Mouse (Mus musculus) small intestine, adult 2 months (tissue): ENCODE data around the gene B3galt4. TPM values are rescaled to one million over a fixed set of nuclear protein-coding genes. Genes with fewer than 3 reads are reported as not detected.
"Not testable (repeated sequence)": the region's sequence is repeated elsewhere in the genome, so short reads cannot be mapped to it uniquely, and the experiment has no call there.

Source experiments
- H3K27ac ChIP-seq: fragments of 200-500 bp; 2 replicates; pipeline ENCODE4 v1.5.1; 2012; ENCODE audit warnings: low read depth, low read length, control low read depth, inconsistent platforms; ENCODE audit not compliant: insufficient read depth
- H3K27me3 ChIP-seq: fragments of 200-500 bp; 2 replicates; pipeline ENCODE4 v1.6.1; 2012; ENCODE audit warnings: mild to moderate bottlenecking, moderate library complexity, low read length, inconsistent platforms; ENCODE audit not compliant: control insufficient read depth, insufficient read depth
- H3K36me3 ChIP-seq: fragments of 200-500 bp; 2 replicates; pipeline ENCODE4 v1.6.1; 2012; ENCODE audit warnings: mild to moderate bottlenecking, low read length, control low read depth, inconsistent platforms; ENCODE audit not compliant: control insufficient read depth, insufficient read depth
- H3K4me1 ChIP-seq: fragments of 200-500 bp; 2 replicates; pipeline ENCODE4 v1.6.1; 2012; ENCODE audit warnings: low read length, inconsistent platforms, mixed read lengths; ENCODE audit not compliant: control insufficient read depth, insufficient read depth, insufficient read length
- H3K4me3 ChIP-seq: fragments of 200-500 bp; 2 replicates; pipeline ENCODE4 v1.5.1; 2012; ENCODE audit warnings: low read depth, mild to moderate bottlenecking, control low read depth, inconsistent platforms, low read length, moderate library complexity
- CTCF ChIP-seq: fragments of 200-500 bp; IDR thresholded peaks from 2 replicates; pipeline ENCODE4 v1.5.1; 2012; ENCODE audit warnings: low read depth, mild to moderate bottlenecking, control low read depth, inconsistent platforms, low read length, moderate library complexity, mixed read lengths; ENCODE audit not compliant: insufficient replicate concordance, insufficient read length; ENCODE audit errors: extremely low read depth
- POLR2A ChIP-seq: fragments of 200-500 bp; IDR thresholded peaks from 2 replicates; pipeline ENCODE4 v1.6.1; 2012; ENCODE audit warnings: low read depth, mild to moderate bottlenecking, control low read depth, inconsistent platforms, low read length, moderate library complexity
- WGBS: fragments of 180-500 bp; shearing (Covaris S2); methylation state at CpG from one replicate; pipeline ENCODE4 v1.1.7; 2018; 5-methylcytosine and 5-hydroxymethylcytosine counted together
- polyA plus RNA-seq: library from polyadenylated mRNA; depleted of rRNA; stranded (reverse); fragments of >200 nt; gene quantifications from 2 replicates; pipeline ENCODE4 v1.2.3, GENCODE M21; 2012

Gene B3galt4
- polyA plus RNA-seq, 1 experiment: 24.6 TPM

GRCm38 (mm10) chr17:33994959-33995358 is 43.7 kb upstream of the B3galt4 start:
- H3K4me3 ChIP-seq: no peak overlapping the region
- H3K27me3 ChIP-seq: no peaks in the 10 kb centered on the region
- 90% methylated on average over 8 of the region's 8 CpGs for WGBS
- H3K36me3 ChIP-seq: peaks cover 31% of the 10 kb centered on the region
- H3K4me1 ChIP-seq: peaks cover 2% of the 10 kb centered on the region; the same call in 1 of the 2 replicates
- no peak overlapping the region for H3K27ac ChIP-seq
- TF ChIP-seq POLR2A (no peak), CTCF (no peak)

GRCm38 (mm10) chr17:33991788-33992664 is 40.7 kb upstream of the B3galt4 start:
- H3K27ac ChIP-seq: no peak overlapping the region
- H3K4me3 ChIP-seq: no peak overlapping the region
- 30% methylated on average over 10 of the region's 10 CpGs for WGBS
- peaks cover 16% of the 10 kb centered on the region for H3K36me3 ChIP-seq
- TF ChIP-seq CTCF: peak; percentile 55; the same call in 1 of the 2 replicates
- TF ChIP-seq POLR2A: no peak
- H3K27me3 ChIP-seq: no peaks in the 10 kb centered on the region
- no peaks in the 10 kb centered on the region; the same call in 1 of the 2 replicates for H3K4me1 ChIP-seq

- not testable (repeated sequence) for H3K27me3 ChIP-seq, H3K27ac ChIP-seq, H3K36me3 ChIP-seq, H3K4me3 ChIP-seq
- peak; percentile 69; the same call in 1 of the 2 replicates for TF ChIP-seq CTCF
- 6% methylated on average over 8 of the region's 8 CpGs for WGBS
- peaks cover 26% of the 10 kb centered on the region for H3K4me1 ChIP-seq
Observed at GRCm38 (mm10) chr17:33982136-33982535, 30.8 kb upstream of the B3galt4 start.

- H3K36me3 ChIP-seq, H3K27me3 ChIP-seq: not testable (repeated sequence)
- Histone ChIP-seq H3K4me1 (peaks cover 26% of the 10 kb centered on the region), H3K4me3 (peak overlapping the region; percentile 65), H3K27ac (peak overlapping the region; percentile 67)
- 0 out of 2 replicates have a peak, but pooled peaks have one; percentile 28 for TF ChIP-seq CTCF
- WGBS: under 1% methylated on average over 27 of the region's 27 CpGs
Observed at GRCm38 (mm10) chr17:33981192-33981909, 30.1 kb upstream of the B3galt4 start.

GRCm38 (mm10) chr17:33980181-33981035 is 29.1 kb upstream of the B3galt4 start:
- Histone ChIP-seq H3K27me3 (no peaks in the 10 kb centered on the region), H3K4me1 (peaks cover 26% of the 10 kb centered on the region), H3K27ac (peak overlapping the region; percentile 24; the same call in 1 of the 2 replicates), H3K4me3 (no peak overlapping the region), H3K36me3 (no peaks in the 10 kb centered on the region)
- TF ChIP-seq POLR2A: no peak
- TF ChIP-seq CTCF: no peak
- WGBS: 77% methylated on average over 19 of the region's 19 CpGs

- Histone ChIP-seq H3K27me3 (no peaks in the 10 kb centered on the region), H3K4me1 (peaks cover 26% of the 10 kb centered on the region), H3K36me3 (no peaks in the 10 kb centered on the region), H3K27ac (peak overlapping the region; percentile 87), H3K4me3 (no peak overlapping the region)
- 44% methylated on average over 6 of the region's 6 CpGs for WGBS
- TF ChIP-seq POLR2A (no peak), CTCF (no peak)
Observed at GRCm38 (mm10) chr17:33979512-33980050, 28.3 kb upstream of the B3galt4 start.
